Mouse (Mus musculus) cortical plate, adult 2 months (tissue): ENCODE results near the gene Nfam1.

Experiments used
- CTCF ChIP-seq: fragments of 200-500 bp; IDR thresholded peaks from 2 replicates; pipeline ENCODE4 v1.5.1; 2011; ENCODE audit warnings: mild to moderate bottlenecking, control low read depth, low read length; ENCODE audit not compliant: insufficient read depth; ENCODE audit errors: extremely low read depth
- POLR2A ChIP-seq: fragments of 200-500 bp; IDR thresholded peaks from 2 replicates; pipeline ENCODE4 v1.6.1; 2011; ENCODE audit warnings: mild to moderate bottlenecking, low read length, control low read depth; ENCODE audit not compliant: insufficient read depth; ENCODE audit errors: extremely low read depth

- TF ChIP-seq CTCF (no peak), POLR2A (no peak)
Observed at GRCm38 (mm10) chr15:83007346-83007920, 25.7 kb downstream of the Nfam1 start.
